Mouse (Mus musculus) activated CD4-positive, CD25-positive, alpha-beta regulatory T cell, adult 4 months (primary cell): Measurements from ENCODE around the gene Sspo. TPM values are rescaled to one million over a fixed set of nuclear protein-coding genes. Genes with fewer than 3 reads are reported as not detected.

Experiments
- ATAC-seq: one replicate; pipeline ENCODE4 v1.8.0; 2017
- polyA plus RNA-seq, 2 experiments: library from polyadenylated mRNA; unstranded; fragments of 100-300 nt; shearing (Covaris generic); gene quantifications; one replicate each; pipeline ENCODE4 v1.2.1; 2017

Sspo gene
- polyA plus RNA-seq, 2 experiments from 2014 or later: 0.04 to 0.55 TPM

DNA sequence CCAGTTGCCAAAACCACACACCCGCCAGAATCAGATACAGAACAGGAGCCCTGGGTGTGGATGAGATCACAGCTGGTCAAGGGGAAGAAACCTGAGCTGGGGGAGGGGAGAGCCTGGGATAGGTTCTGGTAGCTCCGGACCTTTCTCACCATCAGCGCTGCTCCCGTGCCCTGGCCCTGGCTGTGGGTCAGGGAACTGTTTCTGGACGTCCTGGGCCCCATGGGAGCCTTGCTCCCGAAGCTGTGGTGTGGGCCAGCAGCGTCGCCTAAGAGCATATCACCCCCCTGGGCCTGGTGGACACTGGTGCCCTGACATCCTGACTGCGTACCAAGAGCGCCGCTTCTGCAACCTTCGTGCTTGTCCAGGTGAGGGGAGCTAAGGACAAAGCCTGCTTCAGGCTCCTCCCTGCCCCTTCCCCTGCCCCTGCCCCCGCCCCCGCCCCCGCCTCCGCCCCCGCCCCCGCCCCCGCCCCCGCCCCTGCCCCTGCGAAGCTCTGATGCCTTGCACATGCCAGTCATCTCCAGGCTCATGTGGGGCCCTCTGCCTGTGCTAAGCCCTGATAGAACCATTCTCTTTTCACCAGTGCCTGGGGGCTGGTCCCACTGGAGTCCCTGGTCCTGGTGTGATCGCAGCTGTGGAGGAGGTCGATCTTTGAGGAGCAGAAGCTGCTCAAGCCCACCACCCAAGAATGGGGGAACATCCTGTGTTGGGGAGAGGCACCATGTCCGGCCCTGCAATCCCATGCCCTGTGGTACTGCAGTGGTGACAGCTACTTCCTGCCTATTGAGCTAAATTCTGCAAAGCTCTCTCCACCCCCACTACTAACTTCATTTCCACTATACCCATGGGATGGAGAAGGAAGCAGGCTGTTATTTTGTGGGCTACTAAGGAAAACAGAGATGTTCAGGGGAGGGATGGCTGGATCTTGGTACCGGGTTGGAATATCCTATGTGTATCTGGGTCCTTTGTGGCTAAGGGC lies 40.0 kb downstream of the Sspo start:
- no peak for ATAC-seq

DNA sequence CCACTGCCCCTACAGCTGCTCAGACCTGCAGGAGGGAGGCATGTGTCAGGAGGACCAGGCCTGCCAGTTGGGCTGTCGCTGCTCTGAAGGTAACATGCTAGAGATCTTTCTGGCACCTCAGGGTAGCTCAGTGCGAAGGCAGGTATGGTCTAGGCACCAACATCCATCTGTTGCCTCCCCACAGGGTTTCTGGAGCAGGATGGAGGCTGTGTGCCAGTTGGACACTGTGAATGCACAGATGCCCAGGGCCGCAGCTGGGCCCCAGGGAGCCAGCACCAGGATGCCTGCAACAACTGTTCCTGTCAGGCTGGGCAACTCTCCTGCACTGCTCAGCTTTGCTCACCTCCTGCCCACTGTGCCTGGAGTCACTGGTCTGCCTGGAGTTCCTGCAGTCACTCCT lies 41.7 kb downstream of the Sspo start:
- no peak for ATAC-seq

DNA sequence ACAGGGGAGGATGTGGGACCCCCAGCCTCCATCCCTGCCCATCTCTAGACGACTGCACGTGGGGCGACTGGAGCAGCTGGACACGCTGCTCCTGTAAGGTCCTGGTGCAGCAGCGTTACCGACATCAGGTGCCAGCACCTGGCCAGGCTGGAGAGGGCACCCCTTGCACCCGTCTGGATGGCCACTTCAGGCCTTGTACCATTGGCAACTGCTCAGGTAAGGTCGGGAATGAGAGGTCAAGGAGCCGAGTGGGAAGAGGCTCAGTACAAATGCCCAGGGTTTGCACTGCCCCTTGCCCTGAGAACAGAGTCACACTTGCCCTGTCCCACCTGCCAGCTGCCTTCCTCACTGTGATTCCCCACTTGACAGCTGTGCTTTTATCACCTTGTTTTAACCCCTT lies 43.3 kb downstream of the Sspo start:
- ATAC-seq: no peak

DNA sequence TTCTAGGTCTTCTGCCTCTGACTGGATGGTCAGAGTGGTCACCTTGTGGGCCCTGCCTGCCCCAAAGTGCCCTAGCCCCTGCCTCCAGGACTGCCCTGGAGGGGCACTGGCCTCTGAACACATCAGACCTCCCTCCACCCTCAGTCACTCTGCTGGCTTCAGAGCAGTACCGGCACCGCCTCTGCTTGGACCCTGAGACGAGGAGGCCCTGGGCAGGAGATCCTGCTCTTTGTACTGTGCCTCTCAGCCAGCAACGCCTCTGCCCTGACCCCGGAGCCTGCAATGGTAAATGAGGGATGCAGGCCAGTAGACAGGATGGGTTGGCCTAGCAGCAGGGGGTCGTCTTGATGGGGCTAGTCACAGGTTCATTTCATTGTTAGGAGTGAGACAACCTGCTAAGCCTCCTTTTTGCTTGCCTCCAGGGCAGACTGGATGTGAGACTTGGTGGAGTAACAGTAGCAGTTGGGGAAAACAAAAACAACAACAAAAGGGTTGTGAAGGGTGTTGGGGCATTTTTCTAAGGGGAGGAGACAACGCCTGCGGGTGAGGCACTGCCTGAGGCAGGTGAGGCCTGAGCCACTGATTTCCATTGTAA lies 45.2 kb downstream of the Sspo start:
- ATAC-seq: no peak

DNA sequence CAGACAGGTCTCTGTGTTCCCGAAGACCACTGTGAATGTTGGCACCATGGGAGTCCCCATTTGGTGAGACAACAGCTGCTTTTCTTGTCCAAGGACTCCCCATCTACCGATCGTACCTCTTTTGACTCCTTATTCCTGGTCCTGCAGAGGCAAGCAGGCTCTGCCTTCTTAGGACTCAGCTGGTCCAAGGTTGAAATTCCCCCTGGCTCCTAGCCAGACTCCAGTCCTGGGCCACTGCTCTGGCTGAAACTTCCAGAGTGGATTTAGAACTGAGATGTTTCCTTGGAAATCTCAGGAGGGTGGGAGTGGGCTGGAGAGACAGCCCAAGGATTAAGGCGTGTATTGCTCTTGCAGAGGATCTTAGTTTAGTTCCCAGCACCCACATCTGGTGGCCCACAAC lies 49.5 kb downstream of the Sspo start:
- ATAC-seq: no peak

DNA sequence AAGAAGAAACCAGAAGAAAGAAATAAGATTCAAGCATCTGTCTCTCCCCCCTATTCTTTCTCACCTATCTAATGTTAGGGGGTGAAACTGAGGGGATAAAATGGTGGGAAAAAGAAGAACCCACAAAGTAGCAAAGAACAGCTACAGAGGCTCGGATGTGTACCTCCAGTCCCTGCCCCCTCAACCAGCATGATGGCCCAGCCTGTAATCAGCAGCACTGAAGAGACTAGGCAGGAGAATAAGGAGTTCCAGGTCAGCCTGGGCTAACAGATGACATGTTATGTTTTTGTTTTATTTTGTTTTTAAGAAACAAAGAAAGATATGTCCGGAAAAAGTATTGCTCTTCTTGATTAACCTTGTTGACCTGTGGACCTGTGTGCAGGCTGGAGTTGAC lies 55.8 kb downstream of the Sspo start:
- no peak for ATAC-seq

DNA sequence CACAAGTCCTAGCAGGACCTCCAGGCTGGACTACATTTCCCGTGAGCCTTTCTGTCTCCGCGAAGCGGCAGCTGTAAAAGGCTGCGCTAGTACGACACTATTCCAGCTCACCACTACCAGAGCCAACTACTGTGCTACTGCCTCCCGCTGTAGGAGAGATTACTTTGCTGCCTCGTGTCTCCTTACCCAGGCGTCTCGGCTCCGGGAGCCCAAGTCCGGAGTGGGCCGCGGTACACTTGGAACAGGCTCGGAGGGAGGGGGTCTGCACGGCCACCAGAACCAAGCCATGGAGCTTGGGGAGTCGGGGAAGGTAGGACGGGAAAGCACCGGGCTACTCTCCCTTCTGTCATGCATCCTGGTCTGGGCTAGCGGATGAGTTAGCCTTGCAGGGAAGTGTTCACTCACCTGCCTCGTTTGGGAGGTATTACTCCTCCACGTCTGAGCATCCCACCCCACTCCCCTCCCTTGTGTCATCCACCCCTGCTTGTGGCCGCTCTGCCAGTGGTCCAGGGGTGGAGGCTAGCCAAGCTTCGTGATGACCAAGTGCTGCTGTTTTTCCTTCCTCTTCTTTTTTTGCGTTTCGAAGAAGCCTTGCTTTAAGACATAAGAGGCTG lies 56.3 kb downstream of the Sspo start:
- ATAC-seq: peak; percentile 64

DNA sequence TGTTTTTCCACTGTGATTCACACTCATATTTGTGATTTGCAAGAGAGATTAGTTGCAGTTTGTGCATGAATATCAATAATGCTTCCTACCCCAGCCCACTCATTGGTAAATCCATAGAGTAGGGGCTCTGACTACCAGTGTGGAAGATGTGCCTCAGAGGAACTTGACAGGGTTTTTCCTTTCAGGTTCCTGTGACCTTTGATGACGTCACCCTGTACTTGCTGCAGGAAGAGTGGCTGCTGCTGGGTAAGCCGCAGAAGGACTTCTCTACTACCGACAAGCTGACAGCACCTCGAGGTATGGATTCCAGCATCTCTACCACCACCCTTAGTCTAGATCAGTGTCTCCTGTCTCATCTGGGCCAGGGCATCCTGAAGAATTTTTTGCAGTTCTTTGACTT lies 60.1 kb downstream of the Sspo start:
- peak; percentile 85 for ATAC-seq

DNA sequence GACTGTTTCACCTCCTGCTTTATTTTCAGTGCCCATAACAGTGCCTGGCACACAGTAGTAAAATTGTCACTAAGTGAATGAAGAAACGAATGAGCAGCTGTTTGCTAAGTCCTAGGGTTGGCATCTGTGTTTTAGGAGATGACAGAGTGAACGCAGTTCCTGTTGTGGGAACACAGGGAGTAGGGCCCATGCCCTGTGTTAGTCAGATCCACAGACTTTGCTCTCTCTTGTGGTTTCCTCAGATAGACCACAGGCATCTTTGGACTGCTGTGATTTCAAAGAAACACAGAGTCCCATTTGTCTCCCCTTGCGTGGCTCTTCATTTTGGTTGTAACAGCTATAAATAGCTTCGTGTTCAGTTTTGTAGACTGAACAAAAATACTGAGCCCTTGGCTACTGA lies 62.4 kb downstream of the Sspo start:
- no peak for ATAC-seq

DNA sequence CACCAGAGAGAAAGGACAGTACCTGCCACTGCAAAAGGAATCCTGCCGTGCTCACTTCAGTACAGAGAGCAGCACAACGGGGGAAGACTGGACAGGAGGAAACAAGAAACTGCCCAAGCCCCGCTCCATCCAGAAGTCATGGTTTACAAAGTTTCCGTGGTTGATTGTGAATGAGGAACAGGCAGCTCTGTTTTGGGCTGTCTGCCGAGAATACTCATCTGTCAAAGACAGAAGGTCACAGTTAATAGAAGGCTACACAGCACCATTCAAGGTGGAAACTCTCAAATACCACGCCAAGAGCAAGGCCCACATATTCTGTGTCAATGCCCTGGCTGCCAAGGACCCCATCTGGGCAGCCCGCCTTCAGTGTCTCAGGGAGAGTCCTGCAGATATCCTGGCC lies 63.8 kb downstream of the Sspo start:
- ATAC-seq: no peak

DNA sequence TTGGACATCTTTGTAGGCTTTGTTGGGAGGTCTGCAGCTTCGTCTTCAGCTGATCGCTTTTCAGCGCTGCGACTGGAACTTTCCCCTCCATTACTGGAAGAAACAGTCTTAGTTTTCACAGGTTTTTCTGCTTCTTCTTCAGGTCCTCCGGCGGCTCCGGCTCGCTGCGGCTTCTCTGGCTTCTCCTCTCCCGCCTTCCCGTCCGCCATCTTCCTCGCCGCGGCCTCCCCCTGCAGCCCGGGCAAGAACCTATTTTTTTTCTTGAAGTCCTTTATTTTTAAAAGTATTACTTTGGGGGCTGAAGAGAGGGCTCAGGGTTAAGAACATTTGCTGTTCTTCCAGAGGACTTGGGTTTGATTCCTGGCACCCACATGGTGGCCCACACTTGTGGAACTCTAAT lies 76.9 kb downstream of the Sspo start:
- peak; percentile 63 for ATAC-seq

DNA sequence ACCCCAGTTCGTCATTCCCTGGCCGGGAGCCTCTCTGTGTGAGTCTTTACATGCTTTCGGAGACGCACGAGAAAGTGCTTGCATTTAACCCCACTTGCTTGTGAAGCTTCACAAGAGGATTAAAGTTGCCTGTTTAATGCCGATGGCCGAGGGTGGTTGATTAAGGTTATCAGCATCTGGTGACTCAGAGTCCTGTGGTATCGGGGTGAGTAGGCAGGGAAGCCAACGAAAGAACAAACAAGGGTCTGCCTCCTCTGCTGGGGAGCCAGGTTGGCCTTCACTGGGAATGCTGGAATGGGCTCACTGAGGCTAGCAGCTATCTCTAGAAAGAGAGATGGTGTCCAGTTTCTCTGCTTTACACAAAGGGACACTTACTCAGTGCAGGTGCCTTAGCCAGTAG lies 79.9 kb downstream of the Sspo start:
- no peak for ATAC-seq

DNA sequence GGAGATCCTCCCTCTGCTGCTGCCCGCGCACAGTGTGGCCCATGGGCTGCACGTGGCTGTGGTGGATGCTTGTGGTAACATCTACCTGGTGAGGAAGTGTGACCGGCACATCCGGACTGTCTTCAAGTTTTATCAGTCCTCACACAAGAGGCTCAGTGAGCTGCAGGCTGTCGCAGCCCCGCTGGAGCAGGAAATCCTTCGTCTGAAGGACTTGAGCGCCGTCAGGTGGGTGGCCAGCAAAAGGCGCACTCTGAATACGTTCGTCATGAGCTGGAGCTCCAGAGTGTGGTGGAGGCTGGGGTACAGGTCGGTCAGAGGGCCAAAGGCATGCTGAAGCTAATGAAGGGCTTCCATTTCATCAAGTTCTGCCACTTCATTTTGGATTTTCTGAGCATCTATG lies 81.2 kb downstream of the Sspo start:
- no peak for ATAC-seq

DNA sequence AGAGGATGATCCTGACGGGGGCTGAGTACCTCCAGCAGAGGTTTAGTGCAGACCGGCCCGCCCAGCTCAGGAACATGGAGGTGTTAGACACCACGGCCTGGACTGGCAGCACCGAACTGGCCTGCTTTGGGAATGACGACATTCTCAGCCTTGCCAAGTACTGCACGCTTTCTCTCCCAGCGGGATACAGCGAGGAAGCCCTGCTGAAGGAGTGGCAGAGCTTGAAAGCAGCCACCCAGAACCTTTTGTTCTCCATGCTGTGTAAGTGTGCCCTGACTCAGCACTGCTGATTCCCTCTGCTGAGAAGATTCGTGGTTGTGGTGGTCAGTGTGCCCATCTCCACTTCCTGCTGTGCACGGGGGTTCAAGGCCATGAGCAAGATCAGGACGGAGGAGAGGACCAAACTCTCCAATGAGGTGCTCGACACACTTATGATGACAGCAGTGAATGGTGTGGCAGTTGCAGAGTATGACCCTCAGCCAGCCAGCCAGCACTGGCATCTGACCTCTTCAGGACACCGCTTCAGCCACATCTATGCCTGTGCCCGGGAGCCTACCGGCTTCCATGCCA lies 81.9 kb downstream of the Sspo start:
- no peak for ATAC-seq

DNA sequence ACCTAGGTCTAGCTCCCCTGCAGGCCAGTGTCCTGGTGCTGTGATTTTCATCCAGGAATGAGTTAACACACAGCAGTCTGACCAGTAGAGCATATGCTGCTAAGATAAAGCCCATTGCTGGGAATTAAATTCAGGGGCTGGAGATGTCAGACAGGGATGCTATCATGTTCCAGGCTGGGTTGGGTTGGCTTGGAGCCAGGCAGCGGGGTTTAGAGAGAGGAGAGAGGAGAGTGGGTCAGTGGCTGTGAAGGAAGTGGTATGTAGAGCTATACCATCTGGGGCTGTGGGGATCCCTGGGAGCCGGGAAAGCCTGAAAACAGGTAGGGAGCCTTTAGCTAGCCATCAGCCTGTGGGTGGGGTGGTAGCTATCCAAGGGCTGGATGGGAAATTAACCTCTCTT lies 82.8 kb downstream of the Sspo start:
- no peak for ATAC-seq

DNA sequence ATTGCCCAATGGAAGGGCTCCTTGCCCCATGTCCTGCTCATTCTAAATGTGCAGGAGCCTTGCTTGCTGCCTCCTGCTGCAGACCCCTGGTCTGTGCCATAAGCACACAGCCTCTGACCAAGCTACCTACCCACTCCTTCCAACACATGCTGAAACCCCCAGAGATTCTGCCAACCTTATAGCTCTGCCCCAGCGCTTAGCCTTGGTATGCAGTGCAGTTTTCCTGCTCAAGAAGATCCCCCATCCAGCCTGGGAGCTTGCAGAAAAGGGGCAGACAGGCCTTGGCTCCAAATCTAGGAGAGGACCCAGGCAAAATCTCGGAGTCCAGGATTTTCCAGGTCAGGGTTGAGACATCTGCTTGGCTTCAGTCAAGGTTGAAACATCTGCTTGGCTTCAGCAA lies 85.4 kb downstream of the Sspo start:
- ATAC-seq: no peak

DNA sequence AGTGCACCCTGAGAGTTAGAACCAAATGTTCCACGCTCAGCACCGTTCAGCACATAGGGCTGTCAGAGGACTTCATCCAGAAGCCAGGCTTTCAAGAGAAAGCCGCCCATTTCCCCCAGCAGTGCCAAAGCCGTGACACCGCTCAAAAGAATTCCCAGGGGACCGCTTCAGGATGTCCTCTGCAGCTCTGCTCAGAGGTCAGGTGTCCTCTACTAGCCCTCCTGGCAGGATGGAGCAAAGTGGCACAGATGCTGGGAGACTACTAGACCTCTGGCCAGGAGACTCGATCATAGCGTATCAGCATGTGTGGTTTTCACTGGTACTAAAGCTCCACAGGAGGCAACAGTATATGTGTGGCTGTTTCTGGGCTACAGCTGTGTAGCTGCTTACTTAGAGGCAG lies 86.9 kb downstream of the Sspo start:
- no peak for ATAC-seq

DNA sequence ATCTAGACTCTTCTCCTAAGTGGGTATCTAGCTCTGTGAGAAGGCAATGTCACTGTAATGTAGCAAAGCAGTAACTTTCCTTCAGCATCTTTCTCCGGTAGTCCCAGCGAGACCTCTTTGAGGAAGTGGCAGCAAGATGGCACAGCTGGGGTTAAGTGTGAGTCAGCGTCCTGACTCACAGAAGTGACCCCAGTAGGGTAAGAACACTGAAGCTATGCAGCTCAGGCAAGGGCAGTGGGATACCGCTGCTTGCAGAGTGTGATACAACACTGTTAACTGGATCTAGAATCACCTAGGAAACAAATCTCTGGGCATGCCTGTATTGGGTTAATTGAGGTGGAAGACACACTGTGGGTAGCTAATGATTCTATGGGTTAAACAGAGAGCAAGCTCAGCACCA lies 88.1 kb downstream of the Sspo start:
- ATAC-seq: no peak

DNA sequence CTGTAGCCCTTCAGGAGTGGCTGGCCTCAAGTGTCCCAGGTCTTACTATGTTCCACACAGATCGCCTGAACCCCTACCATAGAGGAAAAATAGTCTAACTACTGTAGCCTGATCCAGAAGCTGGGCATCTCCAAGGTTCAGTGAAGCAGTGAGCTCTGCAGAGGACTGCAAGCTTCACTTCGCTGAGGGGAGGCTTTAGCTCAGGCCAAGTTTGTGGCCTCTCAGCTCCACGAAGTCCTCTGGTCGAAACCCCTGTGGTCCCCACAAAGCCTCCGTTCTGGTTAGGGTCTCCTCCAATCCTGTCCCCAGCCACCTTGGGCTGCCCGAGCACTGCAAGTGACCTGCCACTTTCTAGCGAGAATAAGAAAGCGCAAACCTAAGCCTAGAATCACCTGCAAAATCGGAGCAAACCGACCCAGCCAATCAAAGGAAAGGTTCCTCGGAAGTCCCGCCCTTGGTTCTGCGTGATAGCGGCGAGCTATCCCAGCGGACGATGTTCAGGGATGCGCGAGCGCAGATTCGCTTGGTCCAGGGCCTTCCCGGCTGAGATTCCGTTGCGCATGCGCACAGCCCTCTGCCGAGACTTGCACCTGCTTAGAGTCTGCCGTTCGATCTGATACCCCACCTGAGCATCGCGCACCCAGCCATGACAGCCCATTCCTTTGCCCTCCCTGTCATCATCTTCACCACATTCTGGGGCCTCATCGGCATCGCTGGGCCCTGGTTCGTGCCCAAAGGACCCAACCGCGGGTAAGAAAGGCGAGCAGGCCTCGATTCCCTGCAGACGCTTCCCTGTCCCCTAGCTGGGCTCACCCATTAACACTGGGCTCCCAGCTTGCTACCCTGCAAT lies 89.3 kb downstream of the Sspo start, which contains the start of gene Atp6v0e2:
Gene Atp6v0e2, plus strand, starts transcription at position 511 of the 850 bp plus-strand sequence.
- ATAC-seq: no peak

DNA sequence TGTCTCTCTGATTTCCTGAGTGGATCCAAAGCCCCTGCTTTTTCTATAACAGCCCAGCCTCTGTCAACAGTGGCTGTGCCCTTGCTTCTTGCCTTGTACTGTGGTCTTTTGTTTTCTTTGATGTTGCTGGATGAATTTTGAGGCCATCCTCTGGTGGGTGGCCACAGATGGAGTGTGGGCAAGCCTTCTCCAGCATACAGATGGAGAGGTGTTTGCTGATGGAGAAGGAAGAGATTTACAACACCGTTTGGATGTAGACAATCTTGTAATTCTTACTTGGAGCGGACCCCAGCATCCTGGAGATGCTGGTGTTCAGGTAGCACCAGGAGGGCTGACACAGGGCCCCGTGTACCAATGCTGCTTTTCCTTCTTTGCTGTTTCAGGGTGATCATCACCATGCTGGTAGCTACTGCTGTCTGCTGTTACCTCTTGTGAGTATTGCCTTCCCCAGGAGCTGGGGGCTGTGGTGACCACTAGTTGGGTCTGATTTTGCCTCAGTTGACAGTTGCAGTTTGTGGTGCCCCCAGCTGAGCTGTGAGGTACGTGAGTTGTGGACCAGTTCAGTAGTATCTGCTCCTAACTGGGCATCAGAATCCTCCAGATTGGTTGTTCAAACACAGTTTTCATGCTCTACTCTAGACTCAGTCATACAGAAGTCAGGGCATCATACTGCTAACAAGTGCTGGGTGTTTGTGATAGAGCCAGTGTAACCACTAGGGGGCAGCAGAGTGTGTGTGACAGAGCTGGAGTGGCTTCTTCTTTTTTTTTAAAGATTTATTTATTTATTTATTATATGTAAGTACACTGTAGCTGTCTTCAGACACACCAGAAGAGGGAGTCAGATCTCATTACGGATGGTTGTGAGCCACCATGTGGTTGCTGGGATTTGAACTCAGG lies 91.1 kb downstream of the Sspo start:
- peak; percentile 36 for ATAC-seq

DNA sequence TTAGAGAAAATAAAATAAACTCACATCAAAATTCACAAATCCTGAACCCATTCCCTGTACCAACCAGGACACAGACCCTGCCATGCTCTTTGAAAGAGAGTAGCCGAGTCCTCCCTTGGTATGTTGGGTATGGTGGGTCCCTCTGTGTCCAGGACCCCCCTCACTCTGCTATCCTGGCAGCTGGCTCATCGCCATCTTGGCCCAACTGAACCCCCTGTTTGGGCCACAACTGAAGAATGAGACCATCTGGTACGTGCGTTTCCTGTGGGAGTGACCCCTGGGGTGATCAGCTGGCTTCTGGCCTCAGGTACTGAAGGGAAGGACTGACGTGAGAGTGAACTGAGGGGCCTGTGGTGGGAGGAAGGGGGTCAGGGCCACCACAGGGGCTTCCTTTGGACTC lies 91.8 kb downstream of the Sspo start:
- ATAC-seq: no peak
